Mouse (Mus musculus) heart, embryonic 12.5 days (tissue): ENCODE data around the gene Edar. TPM values are rescaled to one million over a fixed set of nuclear protein-coding genes. Genes with fewer than 3 reads are reported as not detected.
"Not testable (repeated sequence)": the region's sequence is repeated elsewhere in the genome, so short reads cannot be mapped to it uniquely, and the experiment has no call there.

Experiments
- ATAC-seq: fragments of 200-750 bp; cut with Nextera tagmentation; 2 replicates; pipeline ENCODE4 v1.8.0; 2017; ENCODE audit warnings: moderate TSS enrichment, moderate library complexity; ENCODE audit not compliant: insufficient number of reproducible peaks, low FRiP score
- H3K27ac ChIP-seq: fragments of 300-500 bp; sonication (generic); 2 replicates; pipeline ENCODE4 v1.5.1; 2016; ENCODE audit warnings: mild to moderate bottlenecking, moderate library complexity; ENCODE audit not compliant: poor library complexity, severe bottlenecking
- H3K27me3 ChIP-seq: fragments of 300-500 bp; sonication (generic); replicated peaks from 2 replicates; pipeline ENCODE4 v1.6.1; 2016; ENCODE audit warnings: mild to moderate bottlenecking, moderate library complexity
- H3K36me3 ChIP-seq: fragments of 300-500 bp; sonication (generic); 2 replicates; pipeline ENCODE4 v1.6.1; 2016; ENCODE audit warnings: mild to moderate bottlenecking, moderate library complexity
- H3K4me1 ChIP-seq: fragments of 300-500 bp; sonication (generic); replicated peaks from 2 replicates; pipeline ENCODE4 v1.6.1; 2016; ENCODE audit warnings: mild to moderate bottlenecking
- H3K4me2 ChIP-seq: fragments of 300-500 bp; sonication (generic); 2 replicates; pipeline ENCODE4 v1.6.1; 2016; ENCODE audit warnings: mild to moderate bottlenecking, moderate library complexity
- H3K4me3 ChIP-seq: fragments of 300-500 bp; sonication (generic); 2 replicates; pipeline ENCODE4 v1.5.1; 2016; ENCODE audit warnings: mild to moderate bottlenecking
- H3K9ac ChIP-seq: fragments of 300-500 bp; sonication (generic); 2 replicates; pipeline ENCODE4 v1.6.1; 2016; ENCODE audit warnings: mild to moderate bottlenecking, moderate library complexity
- H3K9me3 ChIP-seq: fragments of 300-500 bp; sonication (generic); replicated peaks from 2 replicates; pipeline ENCODE4 v1.6.1; 2016; ENCODE audit warnings: mild to moderate bottlenecking, moderate library complexity
- WGBS: fragments of 180-500 bp; shearing (Covaris S2); methylation state at CpG from one replicate; pipeline ENCODE4 v1.1.7; 2016; 5-methylcytosine and 5-hydroxymethylcytosine counted together
- polyA plus RNA-seq: library from polyadenylated mRNA; unstranded; fragments of >200 nt; fragmentation: Nextera tagmentation; extraction: Ambion mirVana; gene quantifications from 2 replicates; pipeline ENCODE4 v1.2.1, GENCODE M21; 2016

The Edar gene
- polyA plus RNA-seq = not detected in 2 replicates

- H3K9ac ChIP-seq = peak within 1 kb of the TSS; percentile 58
- no peaks in the 10 kb centered on the region for H3K36me3 ChIP-seq
- peak within 1 kb of the TSS; percentile 77 for H3K4me2 ChIP-seq
- H3K4me1 ChIP-seq = peaks cover 3% of the 10 kb centered on the region; the same call in 1 of the 2 replicates
- H3K27ac ChIP-seq = no peak within 1 kb of the TSS
- peaks cover 21% of the 10 kb centered on the region for H3K27me3 ChIP-seq
- H3K9me3 ChIP-seq = no peaks in the 10 kb centered on the region
- ATAC-seq = peak; percentile 53; the same call in 1 of the 2 replicates
- H3K4me3 ChIP-seq = peak within 1 kb of the TSS; percentile 46
- 2% methylated on average over 20 of the region's 20 CpGs for WGBS
Measured at GRCm38 (mm10) chr10:58675533-58675932, at the start of gene Edar. Gene Edar (minus strand): TSS chr10:58675654.

- not testable (repeated sequence) for H3K36me3 ChIP-seq, H3K9ac ChIP-seq, H3K4me3 ChIP-seq, H3K4me1 ChIP-seq, H3K27me3 ChIP-seq, H3K27ac ChIP-seq, ATAC-seq, H3K9me3 ChIP-seq, H3K4me2 ChIP-seq
Measured at GRCm38 (mm10) chr10:58718110-58718509, 42.7 kb upstream of the Edar start, which contains the start of gene Gm17542. Gene Gm17542 (minus strand): TSS chr10:58718210.

- H3K27ac ChIP-seq = no peak overlapping the region
Measured at GRCm38 (mm10) chr10:58714789-58715148, 39.3 kb upstream of the Edar start.

GRCm38 (mm10) chr10:58713855-58714788, 38.7 kb upstream of the Edar start:
- H3K4me2 ChIP-seq = peak overlapping the region; percentile 60
- 0 out of 2 replicates have a peak, but pooled peaks cover 10% of the 10 kb centered on the region for H3K4me1 ChIP-seq
- H3K36me3 ChIP-seq = no peaks in the 10 kb centered on the region
- H3K4me3 ChIP-seq = peak overlapping the region; percentile 35
- H3K9ac ChIP-seq = peak overlapping the region; percentile 33; the same call in 1 of the 2 replicates
- H3K27ac ChIP-seq = no peak overlapping the region
- H3K9me3 ChIP-seq = no peaks in the 10 kb centered on the region
- ATAC-seq = peak; percentile 64
- H3K27me3 ChIP-seq = no peaks in the 10 kb centered on the region
- WGBS = 31% methylated on average over 24 of the region's 24 CpGs

More at GRCm38 (mm10) chr10:58714789-58715148, 39.3 kb upstream of the Edar start:
- WGBS = 48% methylated on average over 3 of the region's 3 CpGs
- ATAC-seq = no peak
- Histone ChIP-seq H3K36me3 (no peaks in the 10 kb centered on the region), H3K4me1 (0 out of 2 replicates have a peak, but pooled peaks cover 10% of the 10 kb centered on the region), H3K27me3 (no peaks in the 10 kb centered on the region), H3K9me3 (no peaks in the 10 kb centered on the region), H3K4me2 (peak overlapping the region; percentile 60), H3K9ac (no peak overlapping the region), H3K4me3 (peak overlapping the region; percentile 35)

- no peak overlapping the region for H3K27ac ChIP-seq
- H3K4me1 ChIP-seq = 0 out of 2 replicates have a peak, but pooled peaks cover 10% of the 10 kb centered on the region
- no peak overlapping the region for H3K9ac ChIP-seq
- no peak overlapping the region for H3K4me3 ChIP-seq
- no peaks in the 10 kb centered on the region for H3K9me3 ChIP-seq
- no peak for ATAC-seq
- H3K4me2 ChIP-seq = no peak overlapping the region
- 87% methylated on average over 7 of the region's 7 CpGs for WGBS
- no peaks in the 10 kb centered on the region for H3K27me3 ChIP-seq
- no peaks in the 10 kb centered on the region for H3K36me3 ChIP-seq
Measured at GRCm38 (mm10) chr10:58713225-58713624, 37.8 kb upstream of the Edar start.

- ATAC-seq = no peak
- H3K4me2 ChIP-seq = no peak overlapping the region
- WGBS = 93% methylated on average over 4 of the region's 4 CpGs
- H3K9me3 ChIP-seq = no peaks in the 10 kb centered on the region
- H3K27me3 ChIP-seq = no peaks in the 10 kb centered on the region
- H3K36me3 ChIP-seq = no peaks in the 10 kb centered on the region
- no peak overlapping the region for H3K9ac ChIP-seq
- no peak overlapping the region for H3K4me3 ChIP-seq
- no peak overlapping the region for H3K27ac ChIP-seq
- 0 out of 2 replicates have a peak, but pooled peaks cover 5% of the 10 kb centered on the region for H3K4me1 ChIP-seq
Measured at GRCm38 (mm10) chr10:58709021-58709420, 33.6 kb upstream of the Edar start.

- H3K4me1 ChIP-seq = no peaks in the 10 kb centered on the region
Measured at GRCm38 (mm10) chr10:58700578-58700977, 25.1 kb upstream of the Edar start.

GRCm38 (mm10) chr10:58700160-58700559, 24.7 kb upstream of the Edar start:
- H3K36me3 ChIP-seq = no peaks in the 10 kb centered on the region
- no peaks in the 10 kb centered on the region for H3K9me3 ChIP-seq
- no peak for ATAC-seq
- no peak overlapping the region for H3K9ac ChIP-seq
- H3K4me2 ChIP-seq = no peak overlapping the region
- H3K27ac ChIP-seq = no peak overlapping the region
- H3K4me1 ChIP-seq = no peaks in the 10 kb centered on the region
- H3K27me3 ChIP-seq = no peaks in the 10 kb centered on the region
- H3K4me3 ChIP-seq = no peak overlapping the region
- 41% methylated on average over 4 of the region's 4 CpGs for WGBS

More at GRCm38 (mm10) chr10:58700578-58700977, 25.1 kb upstream of the Edar start:
- Histone ChIP-seq H3K9me3 (no peaks in the 10 kb centered on the region), H3K27me3 (no peaks in the 10 kb centered on the region), H3K9ac (no peak overlapping the region), H3K4me3 (no peak overlapping the region), H3K4me2 (no peak overlapping the region), H3K27ac (no peak overlapping the region), H3K36me3 (no peaks in the 10 kb centered on the region)
- WGBS = 49% methylated on average over 6 of the region's 6 CpGs
- no peak for ATAC-seq

- Histone ChIP-seq H3K4me1 (no peaks in the 10 kb centered on the region; the same call in 1 of the 2 replicates), H3K4me3 (no peak overlapping the region), H3K9me3 (no peaks in the 10 kb centered on the region), H3K27me3 (no peaks in the 10 kb centered on the region), H3K27ac (no peak overlapping the region), H3K36me3 (no peaks in the 10 kb centered on the region), H3K4me2 (no peak overlapping the region), H3K9ac (no peak overlapping the region)
- ATAC-seq = no peak
- WGBS = 72% methylated on average over 4 of the region's 4 CpGs
Measured at GRCm38 (mm10) chr10:58698955-58699354, 23.5 kb upstream of the Edar start.

- Histone ChIP-seq H3K9me3 (no peaks in the 10 kb centered on the region; the same call in 1 of the 2 replicates), H3K36me3 (no peaks in the 10 kb centered on the region), H3K27me3 (no peaks in the 10 kb centered on the region), H3K9ac (no peak overlapping the region), H3K4me2 (no peak overlapping the region), H3K27ac (no peak overlapping the region), H3K4me1 (no peaks in the 10 kb centered on the region; the same call in 1 of the 2 replicates), H3K4me3 (no peak overlapping the region)
- WGBS = 72% methylated on average over 6 of the region's 7 CpGs
- ATAC-seq = no peak
Measured at GRCm38 (mm10) chr10:58691051-58691450, 15.6 kb upstream of the Edar start.

GRCm38 (mm10) chr10:58679298-58679697, 3.8 kb upstream of the Edar start:
- WGBS = 57% methylated on average over 6 of the region's 6 CpGs
- Histone ChIP-seq H3K9ac (no peak overlapping the region), H3K4me3 (no peak overlapping the region), H3K27ac (no peak overlapping the region), H3K4me1 (peaks cover 3% of the 10 kb centered on the region; the same call in 1 of the 2 replicates), H3K27me3 (peaks cover 17% of the 10 kb centered on the region), H3K4me2 (no peak overlapping the region), H3K9me3 (no peaks in the 10 kb centered on the region; the same call in 1 of the 2 replicates), H3K36me3 (no peaks in the 10 kb centered on the region)
- no peak for ATAC-seq
